In genomic region chr6:17305954-17306601, GRCm38 (mm10) we compare ENCODE assay signal across 9 mouse cellular contexts. TPM values are rescaled to one million over a fixed set of nuclear protein-coding genes. Genes with fewer than 3 reads are reported as not detected.
DNase-seq lines count a peak whose midpoint lies in the region; ATAC-seq and TF ChIP-seq lines count a peak whose summit lies in the region.
"Had no signal": no experiment of that assay in that cellular context is flagged by ENCODE, and none has a peak within 500 bp of the region (broad histone marks: within the 10 kb centered on the region; RNA-seq: fewer than 3 reads in every experiment).

TSS of gene Cav1 (plus strand) at chr6:17306335.

- H3K9ac ChIP-seq in hindbrain, embryonic 14.5 days = peak within 1 kb of the TSS; percentile 55

- H3K27me3 ChIP-seq in hindbrain, embryonic 14.5 days (ENCODE audit: control insufficient read depth, insufficient read depth, low read length) = peaks cover 27% of the 10 kb centered on the region

- H3K36me3 ChIP-seq in hindbrain, embryonic 14.5 days (replicated peaks; ENCODE audit: control insufficient read depth, insufficient read depth) = no peaks in the 10 kb centered on the region

- H3K9me3 ChIP-seq in hindbrain, embryonic 14.5 days (ENCODE audit: control insufficient read depth, low read length) = no peaks in the 10 kb centered on the region

- peak; percentile 20; the same call in 1 of the 2 replicates for TF ChIP-seq CTCF in gastrocnemius, adult 2 months (IDR thresholded peaks at IDR 0.05)

- intact Hi-C loops in gastrocnemius, adult 2 months (cut with DNase I) = loop anchor here (2.0 to 5.0 kb wide), 5 partner anchors 25 to 195 kb away; partner anchors contain the start of gene Cav2

- peak; percentile 85 for ATAC-seq in hindbrain, embryonic 14.5 days (ENCODE audit: low FRiP score)
- no peak for ATAC-seq in inflammation-experienced regulatory T-cells, adult 6 months

- H3K4me1 ChIP-seq in hindbrain, embryonic 14.5 days (replicated peaks; ENCODE audit: control insufficient read depth, insufficient read depth, low read length) = peaks cover 12% of the 10 kb centered on the region

- peak within 1 kb of the TSS; percentile 88 for H3K4me3 ChIP-seq in gastrocnemius, adult 2 months
- H3K4me3 ChIP-seq in hindbrain, embryonic 14.5 days (replicated peaks; ENCODE audit: low read length) = peak within 1 kb of the TSS; percentile 38
- H3K4me3 ChIP-seq: erythroblast, embryonic 14.5 days had no signal

- peak within 1 kb of the TSS; percentile 60 for H3K4me2 ChIP-seq in hindbrain, embryonic 14.5 days (replicated peaks)

- DNase-seq in ZHBTc4 (ENCODE audit: low read depth, low spot score) = peak; percentile 66
- peak; percentile 32 to 51 for DNase-seq in cerebellum, postnatal 4 days (ENCODE audit: low spot score in 2 of 2)
- peak; percentile 89 for DNase-seq in gastrocnemius, adult 2 months
- DNase-seq in hindbrain, embryonic 14.5 days (ENCODE audit: low spot score) = peak; percentile 54
- DNase-seq in layer of hippocampus, postnatal 36 days = peak; percentile 36 to 54
- DNase-seq in lung, postnatal 10 days = peak; percentile 89
- DNase-seq in retina, embryonic 14.5 days (ENCODE audit: low spot score) = peak; percentile 60

- WGBS in hindbrain, embryonic 14.5 days = under 1% methylated on average over 26 of the region's 26 CpGs

- peak within 1 kb of the TSS; percentile 95 for H3K27ac ChIP-seq in gastrocnemius, adult 2 months
- H3K27ac ChIP-seq in hindbrain, embryonic 14.5 days = no peak within 1 kb of the TSS

RNA-seq across cellular contexts. Expression of gene Cav1, which starts in this region (rescaled TPM):
- total RNA-seq in gastrocnemius, adult 2 months (2021) = 100 to 1,000 TPM in 1 of 2 experiments, 10 to 100 TPM in 1; 82.9 to 125 TPM
- polyA plus RNA-seq in hindbrain, embryonic 14.5 days (2014; fragmentation: Nextera tagmentation; extraction: Ambion mirVana) = 27.5 and 33.0 TPM in 2 replicates
- total RNA-seq in layer of hippocampus, postnatal 36 days (2021) = 10 to 100 TPM; 18.7 to 24.5 TPM
- polyA plus RNA-seq in inflammation-experienced regulatory T-cells, adult 6 months (2017; shearing (Covaris generic)) = not detected
- polyA plus RNA-seq: erythroblast, embryonic 14.5 days had no signal

Comparison
In these comparisons a context has a peak if more than half of its experiments do, and no peak if none do; other contexts are left out.
1. RNA of gene Cav1 (polyA plus RNA-seq): 27.5 to 33.0 TPM in hindbrain, embryonic 14.5 days; not detected in inflammation-experienced regulatory T-cells, adult 6 months; every median in the first group is over 10 times any median in the second.
2. Peak in every context shown above with its lines, with median percentiles within 50 percentile points of each other: DNase-seq.